Mouse (Mus musculus) megakaryocyte, embryonic 14.5 days (primary cell): ENCODE data around the gene En2. TPM values are rescaled to one million over a fixed set of nuclear protein-coding genes. Genes with fewer than 3 reads are reported as not detected.

Experiments used
- H3K27me3 ChIP-seq: replicated peaks from 2 replicates; pipeline ENCODE3; 2012; ENCODE audit warnings: inconsistent platforms
- H3K36me3 ChIP-seq: replicated peaks from 2 replicates; pipeline ENCODE3; 2012; ENCODE audit warnings: low read length, inconsistent platforms, mixed read lengths
- H3K4me1 ChIP-seq: 2 replicates; pipeline ENCODE4 v1.6.1; 2012; ENCODE audit warnings: inconsistent platforms
- H3K4me3 ChIP-seq: replicated peaks from 2 replicates; pipeline ENCODE3; 2012; ENCODE audit warnings: moderate library complexity, mild to moderate bottlenecking, inconsistent platforms
- H3K9me3 ChIP-seq: 2 replicates; pipeline ENCODE4 v1.6.1; 2012; ENCODE audit warnings: inconsistent platforms
- FLI1 ChIP-seq: IDR thresholded peaks from 2 replicates; pipeline ENCODE4 v1.6.1; 2012; ENCODE audit warnings: low read length, inconsistent platforms, mixed read lengths
- GATA1 ChIP-seq: IDR thresholded peaks from 3 replicates; pipeline ENCODE4 v1.6.1; 2012; ENCODE audit warnings: mixed read lengths, low read length, inconsistent platforms, borderline replicate concordance
- polyA plus RNA-seq: library from polyadenylated mRNA; stranded (reverse); fragments of >175 nt; gene quantifications from 2 replicates; pipeline ENCODE4 v1.2.3, GENCODE M21; 2012; ENCODE audit warnings: low replicate concordance; ENCODE audit not compliant: insufficient read depth

En2 gene
- polyA plus RNA-seq, 1 experiment, result not detected

- Histone ChIP-seq H3K9me3 (no peaks in the 10 kb centered on the region), H3K4me1 (peaks cover 9% of the 10 kb centered on the region; the same call in 1 of the 2 replicates), H3K27me3 (peaks cover 92% of the 10 kb centered on the region), H3K4me3 (no peak overlapping the region), H3K36me3 (no peaks in the 10 kb centered on the region)
- TF ChIP-seq FLI1 (no peak), GATA1 (no peak)
Observed at GRCm38 (mm10) chr5:28128851-28129250, 36.6 kb upstream of the En2 start.

- Histone ChIP-seq H3K9me3 (no peaks in the 10 kb centered on the region), H3K4me3 (no peak overlapping the region), H3K36me3 (no peaks in the 10 kb centered on the region), H3K4me1 (no peaks in the 10 kb centered on the region), H3K27me3 (peaks cover 91% of the 10 kb centered on the region)
- no peak for TF ChIP-seq FLI1
- no peak for TF ChIP-seq GATA1
Observed at GRCm38 (mm10) chr5:28132231-28132630, 33.3 kb upstream of the En2 start.

GRCm38 (mm10) chr5:28136438-28136837 is 29.1 kb upstream of the En2 start:
- Histone ChIP-seq H3K9me3 (peaks cover 4% of the 10 kb centered on the region; the same call in 1 of the 2 replicates), H3K4me3 (no peak overlapping the region), H3K36me3 (no peaks in the 10 kb centered on the region), H3K4me1 (no peaks in the 10 kb centered on the region), H3K27me3 (peaks cover 90% of the 10 kb centered on the region)
- no peak for TF ChIP-seq GATA1
- TF ChIP-seq FLI1, result no peak

GRCm38 (mm10) chr5:28144555-28144954 is 20.9 kb upstream of the En2 start:
- H3K36me3 ChIP-seq, result no peaks in the 10 kb centered on the region
- no peak for TF ChIP-seq GATA1
- TF ChIP-seq FLI1, result no peak
- H3K9me3 ChIP-seq, result no peaks in the 10 kb centered on the region
- no peaks in the 10 kb centered on the region for H3K4me1 ChIP-seq
- peaks cover 84% of the 10 kb centered on the region for H3K27me3 ChIP-seq
- H3K4me3 ChIP-seq, result no peak overlapping the region

GRCm38 (mm10) chr5:28146018-28146417 is 19.5 kb upstream of the En2 start:
- H3K36me3 ChIP-seq, result no peaks in the 10 kb centered on the region
- TF ChIP-seq GATA1 (no peak), FLI1 (no peak)
- peaks cover 89% of the 10 kb centered on the region for H3K27me3 ChIP-seq
- no peaks in the 10 kb centered on the region for H3K4me1 ChIP-seq
- no peaks in the 10 kb centered on the region for H3K9me3 ChIP-seq
- no peak overlapping the region for H3K4me3 ChIP-seq

- Histone ChIP-seq H3K9me3 (no peaks in the 10 kb centered on the region), H3K4me1 (no peaks in the 10 kb centered on the region), H3K36me3 (no peaks in the 10 kb centered on the region), H3K27me3 (peaks cover 90% of the 10 kb centered on the region), H3K4me3 (no peak overlapping the region)
- no peak for TF ChIP-seq FLI1
Observed at GRCm38 (mm10) chr5:28148473-28148872, 17.0 kb upstream of the En2 start.

GRCm38 (mm10) chr5:28149436-28149835 is 16.1 kb upstream of the En2 start:
- Histone ChIP-seq H3K9me3 (no peaks in the 10 kb centered on the region), H3K4me3 (no peak overlapping the region), H3K36me3 (no peaks in the 10 kb centered on the region), H3K4me1 (no peaks in the 10 kb centered on the region), H3K27me3 (peaks cover 93% of the 10 kb centered on the region)
- no peak for TF ChIP-seq GATA1
- no peak for TF ChIP-seq FLI1

- H3K27me3 ChIP-seq, result peaks cover 93% of the 10 kb centered on the region
- peaks cover 26% of the 10 kb centered on the region for H3K4me1 ChIP-seq
- TF ChIP-seq GATA1, result no peak
- TF ChIP-seq FLI1, result no peak
Observed at GRCm38 (mm10) chr5:28157044-28157730, 8.3 kb upstream of the En2 start.

GRCm38 (mm10) chr5:28157781-28158180 is 7.7 kb upstream of the En2 start:
- Histone ChIP-seq H3K4me3 (no peak overlapping the region), H3K4me1 (peaks cover 28% of the 10 kb centered on the region), H3K9me3 (0 out of 2 replicates have a peak, but pooled peaks cover 6% of the 10 kb centered on the region), H3K27me3 (peaks cover 92% of the 10 kb centered on the region), H3K36me3 (no peaks in the 10 kb centered on the region)
- TF ChIP-seq FLI1, result no peak

More at GRCm38 (mm10) chr5:28157044-28157730, 8.3 kb upstream of the En2 start:
- Histone ChIP-seq H3K36me3 (no peaks in the 10 kb centered on the region), H3K9me3 (0 out of 2 replicates have a peak, but pooled peaks cover 6% of the 10 kb centered on the region), H3K4me3 (no peak overlapping the region)

GRCm38 (mm10) chr5:28158308-28159071 is 7.0 kb upstream of the En2 start:
- Histone ChIP-seq H3K27me3 (peaks cover 91% of the 10 kb centered on the region), H3K9me3 (0 out of 2 replicates have a peak, but pooled peaks cover 6% of the 10 kb centered on the region), H3K36me3 (no peaks in the 10 kb centered on the region), H3K4me3 (no peak overlapping the region), H3K4me1 (peaks cover 28% of the 10 kb centered on the region)
- TF ChIP-seq GATA1 (no peak), FLI1 (no peak)

GRCm38 (mm10) chr5:28159072-28159458 is 6.4 kb upstream of the En2 start:
- Histone ChIP-seq H3K36me3 (no peaks in the 10 kb centered on the region), H3K27me3 (peaks cover 91% of the 10 kb centered on the region), H3K9me3 (0 out of 2 replicates have a peak, but pooled peaks cover 6% of the 10 kb centered on the region), H3K4me1 (peaks cover 28% of the 10 kb centered on the region), H3K4me3 (peak overlapping the region; percentile 42)
- TF ChIP-seq FLI1 (no peak), GATA1 (no peak)
